In the genomic region with DNA sequence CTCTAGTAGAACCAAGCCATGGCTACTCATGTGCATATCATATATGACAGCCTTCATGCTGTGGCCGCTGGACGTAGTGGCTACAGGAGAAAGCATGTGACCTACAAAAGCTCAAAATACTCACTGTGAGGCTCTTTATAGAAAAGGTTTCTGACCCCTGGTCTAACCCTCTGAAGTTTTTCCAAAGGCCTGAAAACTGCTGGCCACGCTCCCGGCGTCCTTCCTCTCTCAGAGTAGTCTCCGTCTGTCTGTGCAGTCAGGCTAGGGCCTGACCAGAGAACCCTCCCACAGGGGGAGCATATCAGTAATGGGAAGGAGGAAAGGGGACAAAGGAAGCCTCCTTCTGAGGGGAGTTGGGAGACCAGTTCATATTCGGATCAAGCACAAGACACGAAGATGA, we compare ENCODE assay signal across 20 mouse cellular contexts.
DNase-seq lines count a peak whose midpoint lies in the region; ATAC-seq and TF ChIP-seq lines count a peak whose summit lies in the region.
"Had no signal": no experiment of that assay in that cellular context is flagged by ENCODE, and none has a peak within 500 bp of the region (broad histone marks: within the 10 kb centered on the region; RNA-seq: fewer than 3 reads in every experiment).

No protein-coding gene starts in this region.

- WGBS in heart, embryonic 16.5 days: 79% methylated on average over 8 of the region's 8 CpGs

- H3K9me3 ChIP-seq in heart, embryonic 16.5 days (replicated peaks; ENCODE audit: control insufficient read depth, low read length): 0 out of 2 replicates have a peak, but pooled peaks cover 3% of the 10 kb centered on the region
- H3K9me3 ChIP-seq: forebrain, embryonic 12.5 days; hindbrain, embryonic 10.5 days; limb, embryonic 12.5 days; lung, embryonic 15.5 days; midbrain, embryonic 12.5 days; neural tube, embryonic 12.5 days had no signal

- ATAC-seq in heart, embryonic 16.5 days (replicated peaks; ENCODE audit: extremely low read depth, insufficient read depth, low FRiP score): peak; percentile 10; the same call in 1 of the 2 replicates
- ATAC-seq: CD4-positive, CD25-positive, alpha-beta regulatory T cell, adult 4 months; Patski had no signal

- H3K27me3 ChIP-seq in heart, embryonic 16.5 days (ENCODE audit: control insufficient read depth, insufficient read depth, low read length): no peaks in the 10 kb centered on the region
- H3K27me3 ChIP-seq: forebrain, embryonic 12.5 days; limb, embryonic 12.5 days; lung, embryonic 15.5 days; midbrain, embryonic 12.5 days; neural tube, embryonic 12.5 days; Patski had no signal

- intact Hi-C loops in heart, postnatal 25 days (cut with DNase I): no loop called here
- intact Hi-C loops in left cerebral cortex, adult 2 months (cut with DNase I): no loop called here
- intact Hi-C loops in left cerebral cortex, postnatal 14 days (cut with DNase I): no loop called here

- no peak overlapping the region for H3K9ac ChIP-seq in heart, embryonic 16.5 days (ENCODE audit: low read length)
- H3K9ac ChIP-seq: forebrain, embryonic 12.5 days; limb, embryonic 12.5 days; liver, embryonic 14.5 days; lung, embryonic 15.5 days; midbrain, embryonic 12.5 days; neural tube, embryonic 12.5 days had no signal

- H3K36me3 ChIP-seq in heart, embryonic 16.5 days (ENCODE audit: control insufficient read depth, insufficient read depth): no peaks in the 10 kb centered on the region
- H3K36me3 ChIP-seq: forebrain, embryonic 12.5 days; hindbrain, embryonic 10.5 days; limb, embryonic 12.5 days; lung, embryonic 15.5 days; midbrain, embryonic 12.5 days; neural tube, embryonic 12.5 days had no signal

- H3K27ac ChIP-seq in heart, embryonic 16.5 days (ENCODE audit: low read length): peak overlapping the region; percentile 30; the same call in 1 of the 2 replicates
- H3K27ac ChIP-seq in left cerebral cortex, adult 2 months: peak overlapping the region; percentile 41; the same call in 1 of the 2 replicates
- H3K27ac ChIP-seq: forebrain, embryonic 12.5 days; limb, embryonic 12.5 days; liver, embryonic 14.5 days; lung, embryonic 15.5 days; macrophage; midbrain, embryonic 12.5 days; neural tube, embryonic 12.5 days had no signal

- no peak overlapping the region for H3K4me3 ChIP-seq in heart, embryonic 16.5 days (ENCODE audit: low read length)
- no peak overlapping the region for H3K4me3 ChIP-seq in left cerebral cortex, adult 2 months
- H3K4me3 ChIP-seq: forebrain, embryonic 12.5 days; hindbrain, embryonic 10.5 days; limb, embryonic 12.5 days; lung, embryonic 15.5 days; midbrain, embryonic 12.5 days; neural tube, embryonic 12.5 days had no signal

- no peak overlapping the region for H3K4me2 ChIP-seq in heart, embryonic 16.5 days (ENCODE audit: low read depth, low read length)
- H3K4me2 ChIP-seq: forebrain, embryonic 12.5 days; limb, embryonic 12.5 days; lung, embryonic 15.5 days; midbrain, embryonic 12.5 days; neural tube, embryonic 12.5 days had no signal

- peak; percentile 24 for DNase-seq in adrenal gland, adult 2 months
- DNase-seq in adrenal gland, adult 18-20 months (ENCODE audit: low spot score in 2 of 2): no peak
- no peak for DNase-seq in heart, postnatal 25 days (ENCODE audit: low spot score)
- no peak for DNase-seq in left cerebral cortex, adult 2 months (ENCODE audit: extremely low spot score in 1 of 2, low spot score in 2 of 2)
- DNase-seq in left cerebral cortex, postnatal 14 days (ENCODE audit: low spot score in 2 of 2): no peak
- DNase-seq in kidney, postnatal 4 days: peak; percentile 25 to 41
- DNase-seq: cerebellum, adult 8-10 months; gastrocnemius, postnatal 10 days; thymus, postnatal 14 days had no signal

- no peak for TF ChIP-seq CTCF in left cerebral cortex, adult 2 months (IDR thresholded peaks at IDR 0.05)

- 0 out of 2 replicates have a peak, but pooled peaks cover 3% of the 10 kb centered on the region for H3K4me1 ChIP-seq in heart, embryonic 16.5 days (ENCODE audit: control insufficient read depth, insufficient read depth, low read length)
- H3K4me1 ChIP-seq: limb, embryonic 12.5 days; lung, embryonic 15.5 days had no signal

Comparison
In these comparisons a context has a peak if more than half of its experiments do, and no peak if none do; other contexts are left out.
1. DNase-seq: peak in adrenal gland, adult 2 months (single experiment) and kidney, postnatal 4 days (2 of 2); none in adrenal gland, adult 18-20 months (0 of 2), heart, postnatal 25 days (single experiment), left cerebral cortex, adult 2 months (0 of 2) and left cerebral cortex, postnatal 14 days (0 of 2).